Mouse (Mus musculus): ENCODE measurements around the gene Stard3. TPM values are rescaled to one million over a fixed set of nuclear protein-coding genes. Genes with fewer than 3 reads are reported as not detected.

Stard3 gene
- total and polyA plus RNA-seq, 2 experiments from 2014 or later = 31.6 to 36.2 TPM

DNA sequence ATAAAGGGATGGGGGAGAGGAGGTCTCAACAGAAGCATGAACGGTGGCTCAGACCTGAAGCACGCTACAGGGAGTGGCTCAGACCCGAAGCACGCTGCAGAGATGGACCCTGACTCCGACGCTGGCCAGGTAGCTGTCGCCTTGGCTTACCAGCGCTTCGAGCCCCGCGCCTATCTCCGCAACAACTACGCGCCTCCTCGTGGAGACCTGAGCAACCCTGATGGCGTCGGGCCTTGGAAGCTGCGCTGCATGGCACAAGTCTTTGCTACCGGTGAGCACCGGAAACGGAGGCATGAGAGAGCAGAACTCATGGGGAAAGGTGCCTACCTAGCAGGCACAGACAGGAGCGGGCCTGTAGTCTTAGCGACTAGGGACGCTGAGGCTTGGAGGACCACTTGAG lies 28.4 kb downstream of the Stard3 start:
- Histone ChIP-seq H3K4me2 (ENCODE audit: low read depth) (no peak overlapping the region), H3K27me3 (ENCODE audit: insufficient read depth, low read length) (no peaks in the 10 kb centered on the region; the same call in 1 of the 2 replicates), H3K4me3 (ENCODE audit: low read depth, low read length) (no peak overlapping the region), H3K4me1 (ENCODE audit: insufficient read depth) (no peaks in the 10 kb centered on the region), H3K9ac (no peak overlapping the region), H3K9me3 (ENCODE audit: low read length) (no peaks in the 10 kb centered on the region), H3K27ac (ENCODE audit: low read depth, low read length) (no peak overlapping the region), H3K36me3 (ENCODE audit: insufficient read depth) (no peaks in the 10 kb centered on the region)
- ATAC-seq (0 out of 2 replicates have a peak, but pooled peaks have one; percentile 25), DNase-seq (no peak)
- TF ChIP-seq CTCF (IDR thresholded peaks at IDR 0.05; ENCODE audit: low read depth) = 0 out of 2 replicates have a peak, but pooled peaks have one; percentile 27
- WGBS = 23% methylated on average over 24 of the region's 24 CpGs

DNA sequence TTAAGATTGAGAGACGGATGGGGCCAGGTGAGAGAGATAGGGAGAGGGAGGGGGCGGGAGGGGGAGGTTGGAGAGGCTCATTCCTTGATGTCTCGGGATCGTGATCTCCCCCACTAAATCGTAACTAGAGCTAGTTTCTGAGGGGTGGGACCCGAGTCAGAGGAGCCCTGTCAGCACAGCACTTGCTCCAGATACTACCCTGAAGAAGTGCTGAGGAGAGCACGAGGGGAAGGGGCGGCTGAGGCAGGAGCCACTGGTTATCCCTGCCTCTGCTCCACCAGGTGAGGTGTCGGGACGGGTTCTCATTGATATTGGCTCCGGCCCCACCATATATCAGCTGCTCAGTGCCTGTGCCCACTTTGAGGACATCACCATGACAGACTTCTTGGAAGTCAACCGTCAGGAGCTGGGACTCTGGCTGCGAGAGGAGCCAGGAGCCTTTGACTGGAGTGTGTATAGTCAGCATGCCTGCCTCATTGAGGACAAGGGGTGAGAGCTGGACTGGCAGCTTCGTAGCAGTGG lies 28.9 kb downstream of the Stard3 start:
- Histone ChIP-seq H3K27me3 (ENCODE audit: insufficient read depth, low read length) (no peaks in the 10 kb centered on the region; the same call in 1 of the 2 replicates), H3K4me2 (ENCODE audit: low read depth) (no peak overlapping the region), H3K9me3 (ENCODE audit: low read length) (no peaks in the 10 kb centered on the region), H3K27ac (ENCODE audit: low read depth, low read length) (no peak overlapping the region), H3K36me3 (ENCODE audit: insufficient read depth) (no peaks in the 10 kb centered on the region), H3K4me3 (ENCODE audit: low read depth, low read length) (no peak overlapping the region), H3K4me1 (ENCODE audit: insufficient read depth) (no peaks in the 10 kb centered on the region), H3K9ac (no peak overlapping the region)
- no peak for DNase-seq
- ATAC-seq = no peak
- TF ChIP-seq CTCF (IDR thresholded peaks at IDR 0.05; ENCODE audit: low read depth) = no peak
- 69% methylated on average over 14 of the region's 14 CpGs for WGBS

DNA sequence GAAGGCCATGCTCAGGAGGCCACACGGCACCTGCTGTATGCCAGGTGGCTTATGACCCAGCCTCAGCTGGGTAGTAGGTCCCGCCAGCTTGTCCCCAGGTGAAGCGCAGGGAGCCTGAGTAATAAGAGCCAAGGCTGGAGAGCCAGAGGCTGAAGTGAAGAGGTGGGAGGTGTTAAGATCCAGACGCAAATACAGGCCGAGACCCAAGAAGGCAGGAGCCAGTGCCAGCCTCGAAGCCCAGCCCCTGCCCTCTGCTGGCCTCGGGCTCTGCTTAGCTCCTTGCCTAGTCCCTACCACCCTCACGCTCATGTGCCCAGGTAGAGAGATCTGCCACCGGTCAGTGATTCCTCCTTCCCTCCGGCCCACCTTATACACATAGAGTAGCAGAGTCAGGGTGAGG lies 30.1 kb downstream of the Stard3 start:
- ATAC-seq (no peak), DNase-seq (no peak)
- Histone ChIP-seq H3K4me3 (ENCODE audit: low read depth, low read length) (no peak overlapping the region), H3K9ac (no peak overlapping the region), H3K4me1 (ENCODE audit: insufficient read depth) (no peaks in the 10 kb centered on the region), H3K9me3 (ENCODE audit: low read length) (no peaks in the 10 kb centered on the region), H3K27ac (ENCODE audit: low read depth, low read length) (no peak overlapping the region), H3K36me3 (ENCODE audit: insufficient read depth) (no peaks in the 10 kb centered on the region), H3K4me2 (ENCODE audit: low read depth) (no peak overlapping the region), H3K27me3 (ENCODE audit: insufficient read depth, low read length) (no peaks in the 10 kb centered on the region; the same call in 1 of the 2 replicates)
- TF ChIP-seq CTCF (IDR thresholded peaks at IDR 0.05; ENCODE audit: low read depth) = no peak
- 76% methylated on average over 10 of the region's 10 CpGs for WGBS

DNA sequence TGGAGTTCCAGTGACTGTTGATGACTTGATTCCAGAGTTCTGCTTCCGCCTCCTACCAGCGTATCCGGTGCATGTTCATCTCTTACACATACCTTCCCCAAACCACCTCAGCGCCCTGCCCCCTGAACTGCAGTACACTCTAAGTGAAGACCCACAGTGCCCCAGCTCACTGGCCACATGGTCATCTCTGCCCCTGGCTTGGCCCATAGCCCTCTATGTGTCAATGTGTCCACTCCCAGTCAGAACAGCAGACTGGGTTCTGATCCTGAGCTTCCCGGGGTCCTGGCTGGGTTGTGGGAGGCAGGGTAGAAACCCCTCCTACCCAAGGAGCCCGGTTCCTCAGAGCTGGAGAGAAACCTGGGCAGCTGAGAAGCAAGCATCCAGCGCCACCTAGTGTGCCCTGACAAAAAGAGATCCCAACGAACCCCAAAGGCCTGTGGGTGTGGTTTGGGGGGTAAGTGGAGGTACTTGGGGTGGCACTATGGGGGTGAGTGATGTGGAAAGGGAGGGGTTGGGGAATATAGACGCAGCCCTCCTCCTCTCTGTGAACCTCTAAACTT lies 31.1 kb downstream of the Stard3 start:
- ATAC-seq = peak; percentile 42; the same call in 1 of the 2 replicates

DNA sequence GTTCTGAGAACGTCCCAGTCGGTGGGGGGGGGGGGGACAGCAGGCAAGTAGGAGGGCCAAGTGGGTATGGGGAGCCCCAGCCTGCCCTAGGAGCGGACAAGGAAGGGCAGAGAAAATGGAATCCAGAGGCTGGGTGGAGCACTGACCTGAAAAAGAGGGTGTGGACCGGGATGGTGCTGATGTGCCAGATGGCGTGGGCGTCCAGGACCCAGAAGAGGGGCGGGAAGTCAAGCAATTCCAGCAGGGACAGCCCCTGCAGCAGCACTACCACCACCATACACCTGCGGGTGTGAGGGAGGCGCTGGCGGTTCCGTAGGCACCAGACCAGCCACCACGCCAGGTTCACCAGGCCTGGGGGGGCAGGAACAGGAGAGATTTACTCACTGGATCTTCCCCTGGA lies 32.0 kb downstream of the Stard3 start:
- ATAC-seq (no peak), DNase-seq (no peak)
- H3K36me3 ChIP-seq (ENCODE audit: insufficient read depth) = no peaks in the 10 kb centered on the region
- 78% methylated on average over 12 of the region's 12 CpGs for WGBS
- H3K9ac ChIP-seq = no peak overlapping the region
- H3K4me2 ChIP-seq (ENCODE audit: low read depth) = no peak overlapping the region
- H3K4me1 ChIP-seq (ENCODE audit: insufficient read depth) = no peaks in the 10 kb centered on the region
- no peak overlapping the region for H3K4me3 ChIP-seq (ENCODE audit: low read depth, low read length)
- H3K9me3 ChIP-seq (ENCODE audit: low read length) = no peaks in the 10 kb centered on the region
- H3K27me3 ChIP-seq (ENCODE audit: insufficient read depth, low read length) = no peaks in the 10 kb centered on the region; the same call in 1 of the 2 replicates
- TF ChIP-seq CTCF (IDR thresholded peaks at IDR 0.05; ENCODE audit: low read depth) = no peak
- no peak overlapping the region for H3K27ac ChIP-seq (ENCODE audit: low read depth, low read length)

More for the DNA sequence above, 31.1 kb downstream of the Stard3 start:
- Histone ChIP-seq H3K9ac (no peak overlapping the region), H3K9me3 (ENCODE audit: low read length) (no peaks in the 10 kb centered on the region), H3K4me3 (ENCODE audit: low read depth, low read length) (no peak overlapping the region), H3K36me3 (ENCODE audit: insufficient read depth) (no peaks in the 10 kb centered on the region), H3K27ac (ENCODE audit: low read depth, low read length) (no peak overlapping the region), H3K4me2 (ENCODE audit: low read depth) (no peak overlapping the region), H3K27me3 (ENCODE audit: insufficient read depth, low read length) (no peaks in the 10 kb centered on the region; the same call in 1 of the 2 replicates), H3K4me1 (ENCODE audit: insufficient read depth) (no peaks in the 10 kb centered on the region)
- DNase-seq = peak; percentile 61
- TF ChIP-seq CTCF (IDR thresholded peaks at IDR 0.05; ENCODE audit: low read depth) = peak; percentile 76
- WGBS = 24% methylated on average over 9 of the region's 9 CpGs

DNA sequence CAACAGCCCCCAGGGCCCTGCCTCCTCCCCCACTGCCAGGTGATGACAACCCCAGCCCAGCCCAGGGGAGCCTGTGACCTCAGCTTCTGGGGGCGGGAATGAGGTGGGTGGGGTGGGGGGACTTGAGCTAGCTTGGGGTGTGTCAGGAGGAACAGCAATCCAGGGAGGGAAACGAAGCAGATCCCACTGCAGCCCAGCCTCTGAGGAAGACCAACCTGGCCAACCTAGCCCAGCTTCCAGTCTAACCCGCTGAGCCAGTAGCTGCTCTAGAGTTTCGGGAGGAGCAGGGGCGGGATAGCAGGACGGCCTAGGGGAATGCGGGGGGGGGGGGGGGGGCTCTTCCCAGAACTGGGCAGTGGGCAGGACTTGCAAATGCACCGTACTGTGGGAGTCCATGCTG lies 33.9 kb downstream of the Stard3 start:
- Histone ChIP-seq H3K4me2 (ENCODE audit: low read depth) (no peak overlapping the region), H3K4me3 (ENCODE audit: low read depth, low read length) (no peak overlapping the region), H3K27me3 (ENCODE audit: insufficient read depth, low read length) (no peaks in the 10 kb centered on the region), H3K9me3 (ENCODE audit: low read length) (no peaks in the 10 kb centered on the region), H3K27ac (ENCODE audit: low read depth, low read length) (no peak overlapping the region), H3K36me3 (ENCODE audit: insufficient read depth) (no peaks in the 10 kb centered on the region), H3K4me1 (ENCODE audit: insufficient read depth) (no peaks in the 10 kb centered on the region), H3K9ac (no peak overlapping the region)
- ATAC-seq (no peak), DNase-seq (no peak)
- TF ChIP-seq CTCF (IDR thresholded peaks at IDR 0.05; ENCODE audit: low read depth) = no peak
- 45% methylated on average over 7 of the region's 8 CpGs for WGBS

DNA sequence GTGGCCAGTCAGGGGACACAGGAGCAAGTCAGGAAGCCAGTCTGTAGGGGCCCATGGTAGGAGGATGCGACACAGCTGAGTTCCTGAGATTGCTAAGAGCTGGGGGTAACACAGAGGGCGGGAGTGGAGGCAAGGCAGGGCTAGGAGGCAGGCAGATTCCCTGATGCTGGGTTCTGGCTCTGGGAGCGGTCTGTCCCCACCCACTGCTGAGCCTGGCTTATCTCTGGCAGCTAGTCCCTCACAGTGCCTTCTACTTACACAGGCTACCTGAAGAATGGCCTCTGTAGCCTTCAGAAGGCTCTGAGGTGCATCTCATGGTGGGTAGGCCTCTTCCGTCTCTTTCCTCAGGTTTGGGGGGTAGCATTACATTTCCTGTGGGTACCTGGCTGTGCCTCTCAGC lies 34.5 kb downstream of the Stard3 start:
- no peak for TF ChIP-seq CTCF (IDR thresholded peaks at IDR 0.05; ENCODE audit: low read depth)
- H3K9ac ChIP-seq = no peak overlapping the region
- H3K4me1 ChIP-seq (ENCODE audit: insufficient read depth) = no peaks in the 10 kb centered on the region
- H3K4me2 ChIP-seq (ENCODE audit: low read depth) = no peak overlapping the region
- H3K36me3 ChIP-seq (ENCODE audit: insufficient read depth) = no peaks in the 10 kb centered on the region
- no peak overlapping the region for H3K27ac ChIP-seq (ENCODE audit: low read depth, low read length)
- no peak overlapping the region for H3K4me3 ChIP-seq (ENCODE audit: low read depth, low read length)
- no peaks in the 10 kb centered on the region for H3K9me3 ChIP-seq (ENCODE audit: low read length)
- H3K27me3 ChIP-seq (ENCODE audit: insufficient read depth, low read length) = no peaks in the 10 kb centered on the region
- 52% methylated on average over 3 of the region's 4 CpGs for WGBS
- ATAC-seq = no peak
- no peak for DNase-seq
